Mouse (Mus musculus) embryonic facial prominence, embryonic 13.5 days (tissue): ENCODE measurements around the gene Lsm12. TPM values are rescaled to one million over a fixed set of nuclear protein-coding genes. Genes with fewer than 3 reads are reported as not detected.

ENCODE experiments used
- ATAC-seq: fragments of 200-750 bp; cut with Nextera tagmentation; 2 replicates; pipeline ENCODE4 v1.8.0; 2017; ENCODE audit warnings: low read depth; ENCODE audit not compliant: insufficient number of reproducible peaks, insufficient read depth, low FRiP score, low TSS enrichment
- H3K27ac ChIP-seq: fragments of 300-500 bp; sonication (generic); 2 replicates; pipeline ENCODE4 v1.5.1; 2015; ENCODE audit warnings: moderate library complexity, mild to moderate bottlenecking, inconsistent platforms
- H3K27me3 ChIP-seq: fragments of 300-500 bp; sonication (generic); 2 replicates; pipeline ENCODE4 v1.6.1; 2015; ENCODE audit warnings: mild to moderate bottlenecking, inconsistent platforms
- H3K36me3 ChIP-seq: fragments of 300-500 bp; sonication (generic); 2 replicates; pipeline ENCODE4 v1.6.1; 2015; ENCODE audit warnings: mild to moderate bottlenecking, inconsistent platforms
- H3K4me1 ChIP-seq: fragments of 300-500 bp; sonication (generic); 2 replicates; pipeline ENCODE4 v1.6.1; 2015; ENCODE audit warnings: inconsistent platforms
- H3K4me2 ChIP-seq: fragments of 300-500 bp; sonication (generic); 2 replicates; pipeline ENCODE4 v1.6.1; 2015; ENCODE audit warnings: moderate library complexity, mild to moderate bottlenecking, inconsistent platforms
- H3K4me3 ChIP-seq: fragments of 300-500 bp; sonication (generic); 2 replicates; pipeline ENCODE4 v1.5.1; 2015; ENCODE audit warnings: mild to moderate bottlenecking, inconsistent platforms
- H3K9ac ChIP-seq: fragments of 300-500 bp; sonication (generic); 2 replicates; pipeline ENCODE4 v1.6.1; 2015; ENCODE audit warnings: mild to moderate bottlenecking, inconsistent platforms
- H3K9me3 ChIP-seq: fragments of 300-500 bp; sonication (generic); 2 replicates; pipeline ENCODE4 v1.6.1; 2016; ENCODE audit warnings: inconsistent platforms
- WGBS: fragments of 180-500 bp; shearing (Covaris S2); methylation state at CpG from one replicate; pipeline ENCODE4 v1.1.7; 2015; ENCODE audit warnings: mixed read lengths; 5-methylcytosine and 5-hydroxymethylcytosine counted together
- polyA plus RNA-seq: library from polyadenylated mRNA; unstranded; fragments of >200 nt; fragmentation: Nextera tagmentation; extraction: Ambion mirVana; gene quantifications from 2 replicates; pipeline ENCODE4 v1.2.1, GENCODE M21; 2015

Gene Lsm12
- polyA plus RNA-seq, 1 experiment from 2014 or later = 159 TPM

DNA sequence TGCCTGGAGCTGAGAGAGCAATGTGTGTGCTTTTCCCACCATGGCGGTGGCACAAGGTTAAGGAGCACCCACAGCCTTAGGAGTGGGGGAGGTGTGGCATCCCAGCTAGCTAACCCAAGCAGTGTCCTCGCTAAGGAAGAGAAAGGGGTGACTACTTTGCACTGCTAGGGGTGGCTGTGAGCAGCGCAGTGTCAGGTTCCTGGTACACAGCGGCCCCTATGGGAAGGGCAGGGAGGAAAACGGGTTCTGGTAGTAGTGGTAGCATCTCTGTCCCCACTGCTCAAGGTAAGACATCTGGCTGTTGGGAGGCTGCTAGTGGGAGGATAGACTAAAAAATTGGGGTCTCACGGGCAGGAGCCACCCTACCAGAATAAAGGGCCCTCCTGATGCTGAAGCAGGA, 13.1 kb upstream of the Lsm12 start:
- Histone ChIP-seq H3K4me2 (no peak overlapping the region), H3K27me3 (no peaks in the 10 kb centered on the region), H3K27ac (no peak overlapping the region), H3K36me3 (peaks cover 97% of the 10 kb centered on the region), H3K4me3 (no peak overlapping the region), H3K4me1 (0 out of 2 replicates have a peak, but pooled peaks cover 3% of the 10 kb centered on the region), H3K9ac (no peak overlapping the region), H3K9me3 (no peaks in the 10 kb centered on the region)
- no peak for ATAC-seq
- 78% methylated on average over 6 of the region's 6 CpGs for WGBS

DNA sequence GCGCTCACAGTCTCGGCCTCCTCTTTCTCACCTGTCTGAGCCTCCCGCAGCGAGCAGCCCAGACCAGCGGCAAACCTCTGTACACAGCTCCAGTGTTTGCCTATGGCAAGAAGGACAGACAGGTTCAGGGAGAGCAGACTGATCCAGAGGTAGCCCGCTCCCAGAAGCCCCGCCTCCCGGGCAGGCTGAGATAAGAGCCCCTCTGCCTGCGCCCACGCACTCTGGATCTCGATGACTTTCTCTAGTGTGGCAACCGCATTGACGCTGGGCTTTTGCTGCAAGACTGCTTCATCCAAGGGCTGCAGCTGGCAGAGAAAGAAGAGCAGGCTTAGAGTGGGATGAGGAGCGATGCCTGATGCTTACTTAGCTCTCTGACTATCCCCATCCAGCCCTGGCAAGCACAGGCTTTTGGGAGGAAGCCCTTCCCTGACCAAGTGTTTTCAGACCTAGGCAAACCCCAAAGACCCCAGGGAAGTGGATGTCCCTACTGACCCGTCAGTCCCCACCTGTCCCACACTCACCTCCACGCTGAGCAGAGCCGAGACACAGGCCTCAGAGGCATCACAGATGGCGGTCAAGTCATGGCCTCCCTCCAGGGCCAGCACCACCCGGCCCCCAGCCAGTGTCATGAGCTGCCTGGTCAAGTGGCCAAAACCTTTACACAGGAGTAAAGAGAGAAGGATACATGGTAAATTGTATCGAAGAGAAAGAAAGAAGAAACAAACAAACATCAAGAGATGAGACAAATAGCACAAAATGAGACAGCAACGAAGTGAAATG, 11.1 kb upstream of the Lsm12 start:
- Histone ChIP-seq H3K4me3 (no peak overlapping the region), H3K9me3 (no peaks in the 10 kb centered on the region), H3K27ac (no peak overlapping the region), H3K4me1 (peaks cover 2% of the 10 kb centered on the region; the same call in 1 of the 2 replicates), H3K4me2 (no peak overlapping the region), H3K9ac (no peak overlapping the region), H3K27me3 (no peaks in the 10 kb centered on the region), H3K36me3 (peaks cover 93% of the 10 kb centered on the region)
- WGBS = 84% methylated on average over 21 of the region's 21 CpGs
- ATAC-seq = no peak

DNA sequence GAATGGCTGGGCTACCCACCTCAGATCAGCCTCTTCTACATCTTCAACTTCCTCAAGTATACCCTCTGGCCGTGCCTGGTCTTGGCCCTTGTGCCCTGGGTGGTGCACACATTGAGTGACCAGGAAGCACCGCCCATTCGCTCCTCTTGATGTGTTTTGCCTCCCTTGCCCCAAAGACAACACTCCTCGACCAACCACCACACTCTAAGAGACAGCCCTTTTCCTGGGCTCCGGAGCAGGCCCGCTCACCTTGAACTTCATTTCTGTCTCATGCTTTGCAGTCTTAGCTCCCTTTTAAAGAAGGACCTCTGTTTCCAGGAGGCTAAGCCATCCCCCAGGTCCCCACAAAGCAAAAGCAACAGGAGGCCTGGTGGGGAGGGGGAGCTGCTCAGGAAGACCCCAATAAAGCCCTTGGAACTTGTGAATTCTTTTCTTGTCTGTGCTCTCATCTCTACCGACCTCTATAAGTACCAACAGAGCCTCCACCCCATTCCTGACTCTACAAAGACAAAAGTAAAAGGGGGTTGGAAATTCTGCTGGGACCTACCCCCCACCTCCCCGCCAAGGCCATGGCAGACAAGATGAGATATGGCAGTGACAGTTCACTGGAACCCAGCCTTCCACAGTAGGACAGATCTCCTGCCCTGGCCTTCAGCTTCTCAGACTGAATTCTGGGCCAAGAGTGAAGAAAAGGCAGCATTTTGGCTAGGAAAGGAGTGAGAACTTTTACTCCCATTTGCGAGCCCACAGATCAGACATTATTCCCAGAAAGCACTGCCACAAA, 8.8 kb upstream of the Lsm12 start:
- H3K27ac ChIP-seq = no peak overlapping the region
- ATAC-seq = no peak
- 85% methylated on average over 9 of the region's 9 CpGs for WGBS
- H3K36me3 ChIP-seq = peaks cover 69% of the 10 kb centered on the region
- no peak overlapping the region for H3K4me3 ChIP-seq
- no peak overlapping the region for H3K9ac ChIP-seq
- no peaks in the 10 kb centered on the region for H3K9me3 ChIP-seq
- peaks cover 17% of the 10 kb centered on the region for H3K4me1 ChIP-seq
- no peaks in the 10 kb centered on the region for H3K27me3 ChIP-seq
- no peak overlapping the region for H3K4me2 ChIP-seq

GRCm38 (mm10) chr11:102190848-102191247, 5.8 kb upstream of the Lsm12 start:
- H3K27me3 ChIP-seq = no peaks in the 10 kb centered on the region
- no peaks in the 10 kb centered on the region for H3K9me3 ChIP-seq
- H3K27ac ChIP-seq = peak overlapping the region; percentile 69; the same call in 1 of the 2 replicates
- H3K4me3 ChIP-seq = peak overlapping the region; percentile 63
- peaks cover 21% of the 10 kb centered on the region for H3K4me1 ChIP-seq
- no peak for ATAC-seq
- H3K36me3 ChIP-seq = peaks cover 39% of the 10 kb centered on the region
- H3K9ac ChIP-seq = peak overlapping the region; percentile 75
- peak overlapping the region; percentile 88 for H3K4me2 ChIP-seq
- 33% methylated on average over 4 of the region's 4 CpGs for WGBS

GRCm38 (mm10) chr11:102189461-102190436, 4.7 kb upstream of the Lsm12 start, which contains the start of gene G6pc3:
G6pc3 (plus strand) TSS chr11:102189620.
- Histone ChIP-seq H3K4me2 (peak within 1 kb of the TSS; percentile 88), H3K9me3 (no peaks in the 10 kb centered on the region), H3K4me3 (peak within 1 kb of the TSS; percentile 63), H3K9ac (peak within 1 kb of the TSS; percentile 75), H3K27me3 (no peaks in the 10 kb centered on the region), H3K27ac (peak within 1 kb of the TSS; percentile 69; the same call in 1 of the 2 replicates), H3K4me1 (peaks cover 25% of the 10 kb centered on the region), H3K36me3 (peaks cover 28% of the 10 kb centered on the region)
- 1% methylated on average over 50 of the region's 50 CpGs for WGBS
- peak; percentile 81 for ATAC-seq

GRCm38 (mm10) chr11:102188980-102189379, 3.9 kb upstream of the Lsm12 start:
- H3K9ac ChIP-seq = peak overlapping the region; percentile 75; the same call in 1 of the 2 replicates
- peak overlapping the region; percentile 88 for H3K4me2 ChIP-seq
- H3K27me3 ChIP-seq = no peaks in the 10 kb centered on the region
- 68% methylated on average over 6 of the region's 6 CpGs for WGBS
- 0 out of 2 replicates have a peak overlapping the region, but pooled peaks have one; percentile 69 for H3K27ac ChIP-seq
- no peaks in the 10 kb centered on the region for H3K9me3 ChIP-seq
- H3K36me3 ChIP-seq = peaks cover 22% of the 10 kb centered on the region
- H3K4me3 ChIP-seq = peak overlapping the region; percentile 63
- no peak for ATAC-seq
- H3K4me1 ChIP-seq = peaks cover 28% of the 10 kb centered on the region

DNA sequence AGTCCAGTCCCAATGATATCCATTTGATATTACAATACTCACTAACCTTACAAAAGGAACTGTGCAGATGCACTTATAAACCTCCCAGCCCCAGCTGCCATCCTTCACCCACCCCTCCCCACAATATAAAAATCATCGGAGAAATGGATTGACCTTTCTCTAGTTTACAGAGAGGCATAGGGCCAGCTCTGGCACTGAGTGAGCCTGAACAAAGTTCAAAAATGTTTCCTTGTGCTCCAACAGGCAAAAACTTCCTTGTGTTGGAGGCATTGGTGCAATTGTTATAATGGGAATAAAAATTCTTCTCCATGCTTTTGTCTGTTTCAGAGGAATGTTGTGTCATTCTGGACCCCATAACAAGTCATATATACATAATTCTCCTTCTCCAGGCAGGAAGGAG, 1.1 kb upstream of the Lsm12 start:
- WGBS = 84% methylated on average over 1 of the region's 1 CpGs
- Histone ChIP-seq H3K27ac (no peak overlapping the region), H3K27me3 (no peaks in the 10 kb centered on the region), H3K4me1 (peaks cover 36% of the 10 kb centered on the region), H3K9me3 (no peaks in the 10 kb centered on the region), H3K9ac (no peak overlapping the region), H3K4me2 (no peak overlapping the region), H3K36me3 (peaks cover 15% of the 10 kb centered on the region), H3K4me3 (no peak overlapping the region)
- no peak for ATAC-seq

DNA sequence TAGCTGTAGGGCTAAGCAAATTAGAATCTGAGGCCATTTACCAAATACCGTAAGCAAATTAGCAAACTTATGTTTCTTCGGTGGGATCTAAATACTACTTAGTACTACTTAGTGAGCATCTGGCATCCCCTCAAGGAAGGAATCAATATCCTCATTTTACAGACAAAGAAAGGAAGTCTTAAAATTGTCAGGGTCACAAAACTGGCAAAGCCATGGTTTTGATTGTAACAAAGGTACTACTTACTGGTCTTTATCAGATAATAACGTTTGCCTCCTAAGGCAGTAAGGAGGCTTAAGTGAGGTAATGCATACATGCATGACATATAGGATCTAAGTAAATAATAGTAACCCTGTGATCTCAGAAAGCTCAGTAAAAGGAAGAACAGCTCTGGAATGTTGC, 581 bp upstream of the Lsm12 start:
- H3K9me3 ChIP-seq = no peaks in the 10 kb centered on the region
- WGBS = 41% methylated on average over 3 of the region's 3 CpGs
- H3K4me3 ChIP-seq = peak overlapping the region; percentile 90
- peaks cover 19% of the 10 kb centered on the region for H3K36me3 ChIP-seq
- ATAC-seq = no peak
- H3K4me2 ChIP-seq = peak overlapping the region; percentile 68
- H3K27ac ChIP-seq = peak overlapping the region; percentile 96; the same call in 1 of the 2 replicates
- H3K4me1 ChIP-seq = peaks cover 30% of the 10 kb centered on the region
- H3K27me3 ChIP-seq = no peaks in the 10 kb centered on the region
- H3K9ac ChIP-seq = peak overlapping the region; percentile 94; the same call in 1 of the 2 replicates

GRCm38 (mm10) chr11:102184253-102184645, 847 bp downstream of the Lsm12 start:
- Histone ChIP-seq H3K4me3 (peak overlapping the region; percentile 90), H3K4me1 (peaks cover 29% of the 10 kb centered on the region), H3K4me2 (peak overlapping the region; percentile 68), H3K27me3 (no peaks in the 10 kb centered on the region), H3K36me3 (peaks cover 28% of the 10 kb centered on the region), H3K9ac (peak overlapping the region; percentile 94), H3K9me3 (no peaks in the 10 kb centered on the region), H3K27ac (peak overlapping the region; percentile 96)
- no peak for ATAC-seq
- 5% methylated on average over 7 of the region's 7 CpGs for WGBS

- ATAC-seq = no peak
- Histone ChIP-seq H3K9me3 (no peaks in the 10 kb centered on the region), H3K36me3 (peaks cover 62% of the 10 kb centered on the region), H3K27ac (no peak overlapping the region), H3K9ac (no peak overlapping the region), H3K4me1 (peaks cover 18% of the 10 kb centered on the region), H3K27me3 (no peaks in the 10 kb centered on the region), H3K4me3 (no peak overlapping the region), H3K4me2 (no peak overlapping the region)
Measured at GRCm38 (mm10) chr11:102179836-102180235, 5.3 kb downstream of the Lsm12 start.

DNA sequence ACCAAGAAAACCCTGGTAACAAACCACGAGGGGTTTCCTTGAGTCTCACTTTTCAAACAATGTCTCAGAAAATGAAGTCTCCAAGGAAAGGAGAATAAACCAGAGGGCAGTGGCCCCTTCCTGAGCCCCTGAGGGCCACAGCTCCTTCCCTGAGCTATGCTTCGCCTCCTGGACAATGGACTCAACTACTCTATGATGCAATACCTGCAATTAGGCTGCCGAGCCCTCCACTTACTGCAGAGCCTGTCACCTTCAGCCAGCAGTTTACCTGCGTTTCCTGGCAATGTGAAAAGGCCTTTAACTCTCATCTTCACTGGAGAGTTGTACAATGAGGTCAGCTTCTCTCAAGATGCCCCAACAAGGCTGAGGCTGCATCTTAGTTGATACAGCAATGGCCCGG, 16.4 kb downstream of the Lsm12 start:
- Histone ChIP-seq H3K4me2 (no peak overlapping the region), H3K9me3 (no peaks in the 10 kb centered on the region), H3K27me3 (no peaks in the 10 kb centered on the region), H3K36me3 (peaks cover 64% of the 10 kb centered on the region), H3K4me3 (no peak overlapping the region), H3K9ac (no peak overlapping the region), H3K27ac (no peak overlapping the region), H3K4me1 (no peaks in the 10 kb centered on the region)
- 89% methylated on average over 5 of the region's 5 CpGs for WGBS
- ATAC-seq = no peak
